Mouse (Mus musculus) thymus, adult 2 months (tissue): ENCODE measurements around the gene Slc25a1.

Experiments used
- CTCF ChIP-seq: fragments of 200-500 bp; IDR thresholded peaks from 2 replicates; pipeline ENCODE4 v1.5.1; 2012; ENCODE audit warnings: mild to moderate bottlenecking, control low read depth, low read length, moderate library complexity, borderline replicate concordance; ENCODE audit not compliant: control insufficient read depth, poor library complexity, insufficient read depth; ENCODE audit errors: extremely low read depth
- POLR2A ChIP-seq: fragments of 200-500 bp; IDR thresholded peaks from 2 replicates; pipeline ENCODE4 v1.6.1; 2012; ENCODE audit warnings: mild to moderate bottlenecking, low read length, control low read depth, moderate library complexity; ENCODE audit not compliant: control insufficient read depth, poor library complexity, insufficient read depth; ENCODE audit errors: extremely low read depth

- TF ChIP-seq CTCF (no peak), POLR2A (no peak)
Observed at GRCm38 (mm10) chr16:17951618-17952017, 23.6 kb upstream of the Slc25a1 start.
